Mouse (Mus musculus) frontal cortex, postnatal 25 days (tissue): Measurements from ENCODE around the gene Timp2.

Source experiments
- DNase-seq, 2 experiments: peaks; one replicate each; pipeline ENCODE4 v3.0.0; 2022; ENCODE audit warnings: low spot score in 2 of 2

The Timp2 gene

GRCm38 (mm10) chr11:118295026-118295425, 60.5 kb downstream of the Timp2 start:
- DNase-seq, result no peak

GRCm38 (mm10) chr11:118292671-118293070, 62.9 kb downstream of the Timp2 start:
- DNase-seq, result no peak

- peak; percentile 99 for DNase-seq
Measured at GRCm38 (mm10) chr11:118289999-118290889, 65.3 kb downstream of the Timp2 start, which contains the start of gene Usp36. Usp36 (minus strand) TSS chr11:118290244.

GRCm38 (mm10) chr11:118289562-118289961, 66.0 kb downstream of the Timp2 start:
- DNase-seq, result no peak

GRCm38 (mm10) chr11:118289037-118289511, 66.5 kb downstream of the Timp2 start:
- DNase-seq, result no peak

GRCm38 (mm10) chr11:118287573-118287972, 68.0 kb downstream of the Timp2 start:
- no peak for DNase-seq

- DNase-seq, result no peak
Measured at GRCm38 (mm10) chr11:118286434-118286833, 69.1 kb downstream of the Timp2 start.

- no peak for DNase-seq
Measured at GRCm38 (mm10) chr11:118285791-118286190, 69.7 kb downstream of the Timp2 start.

- DNase-seq, result no peak
Measured at GRCm38 (mm10) chr11:118280218-118280617, 75.3 kb downstream of the Timp2 start.

- DNase-seq, result no peak
Measured at GRCm38 (mm10) chr11:118276328-118276727, 79.2 kb downstream of the Timp2 start.

GRCm38 (mm10) chr11:118275092-118275491, 80.4 kb downstream of the Timp2 start:
- no peak for DNase-seq

- DNase-seq, result no peak
Measured at GRCm38 (mm10) chr11:118269827-118270226, 85.7 kb downstream of the Timp2 start.

- no peak for DNase-seq
Measured at GRCm38 (mm10) chr11:118266666-118267046, 88.9 kb downstream of the Timp2 start.

- no peak for DNase-seq
Measured at GRCm38 (mm10) chr11:118266044-118266665, 89.4 kb downstream of the Timp2 start.

GRCm38 (mm10) chr11:118265621-118266020, 89.9 kb downstream of the Timp2 start:
- DNase-seq, result no peak

GRCm38 (mm10) chr11:118263146-118263545, 92.4 kb downstream of the Timp2 start:
- DNase-seq, result no peak

GRCm38 (mm10) chr11:118260081-118260480, 95.5 kb downstream of the Timp2 start:
- no peak for DNase-seq

- DNase-seq, result no peak
Measured at GRCm38 (mm10) chr11:118259580-118259979, 96.0 kb downstream of the Timp2 start.

- DNase-seq, result no peak
Measured at GRCm38 (mm10) chr11:118256371-118256770, 99.2 kb downstream of the Timp2 start.

GRCm38 (mm10) chr11:118254159-118254951, 101.2 kb downstream of the Timp2 start:
- DNase-seq, result peak in 1 of 2 experiments; percentile 29

- no peak for DNase-seq
Measured at GRCm38 (mm10) chr11:118253447-118254158, 101.9 kb downstream of the Timp2 start.
